Mouse (Mus musculus) Patski (cell line): Measurements from ENCODE around the gene Zc3h10. TPM values are rescaled to one million over a fixed set of nuclear protein-coding genes. Genes with fewer than 3 reads are reported as not detected.

Experiments used
- ATAC-seq: fragments of 100-300 bp; one replicate; pipeline ENCODE4 v1.8.0; 2021
- CTCF ChIA-PET: fragments of 350-600 bp; sonication (Branson Sonifier 250); formaldehyde crosslinking; loops from one replicate; lab custom pipeline; 2022; ENCODE audit warnings: inconsistent platforms; lab: Charles Lee
- POLR2A ChIA-PET: fragments of 350-600 bp; sonication (Branson Sonifier 250); formaldehyde crosslinking; loops from one replicate; lab custom pipeline; 2022; ENCODE audit warnings: antibody characterized with exemption, inconsistent platforms; lab: Charles Lee
- DNase-seq: peaks from one replicate; pipeline ENCODE4 v3.0.0-alpha.2; 2011; ENCODE audit warnings: low read depth, low spot score
- H3K27me3 ChIP-seq: fragments of 371-371 bp; one replicate; pipeline ENCODE4 v1.5.1; 2021
- CTCF ChIP-seq: fragments of 100-300 bp; IDR thresholded peaks from one replicate; pipeline ENCODE4 v1.5.1; 2021
- in situ Hi-C: fragments of 300-500 bp; cut with MboI; formaldehyde crosslinking; loops from 3 replicates; pipeline ENCODE4 v1.11.1; 2018; ENCODE audit warnings: low pct_unique_long_range_greater_than_20kb, mixed read lengths
- polyA plus RNA-seq: library from polyadenylated mRNA; unstranded; gene quantifications from one replicate; pipeline ENCODE4 v1.2.3, GENCODE M21; 2021

Gene Zc3h10
- polyA plus RNA-seq, 1 experiment from 2014 or later, result 16.8 TPM

GRCm38 (mm10) chr10:128544674-128545569 is 2.7 kb downstream of the Zc3h10 start:
- DNase-seq, result no peak
- no peaks in the 10 kb centered on the region for H3K27me3 ChIP-seq
- ChIA-PET CTCF (interaction anchor here (1.1 to 3.1 kb wide), 3 partner anchors 10 to 77 kb away, joined by 3 to 14 read pairs (median 3); no protein-coding TSS in a partner anchor), POLR2A (interaction anchor here (0.6 kb wide), 1 partner anchor 20 kb away, joined by 3 read pairs; the partner anchor contains the start of gene Esyt1)
- no peak for ATAC-seq
- no peak for TF ChIP-seq CTCF
- in situ Hi-C loops, result loop anchor here (5.0 kb wide), 1 partner anchor 67 kb away; no protein-coding TSS in a partner anchor

GRCm38 (mm10) chr10:128544151-128544657 is 3.4 kb downstream of the Zc3h10 start:
- in situ Hi-C loops, result no loop called here
- CTCF ChIA-PET, result no interaction called here
- TF ChIP-seq CTCF, result no peak
- DNase-seq (no peak), ATAC-seq (no peak)
- H3K27me3 ChIP-seq, result no peaks in the 10 kb centered on the region
- POLR2A ChIA-PET, result no interaction called here

- H3K27me3 ChIP-seq, result no peaks in the 10 kb centered on the region
- no peak for TF ChIP-seq CTCF
- DNase-seq (no peak), ATAC-seq (no peak)
- ChIA-PET CTCF (interaction anchor here (0.9 kb wide), 1 partner anchor 70 kb away, joined by 3 read pairs; no protein-coding TSS in a partner anchor), POLR2A (no interaction called here)
- in situ Hi-C loops, result no loop called here
Observed at GRCm38 (mm10) chr10:128543100-128543499, 4.5 kb downstream of the Zc3h10 start.

GRCm38 (mm10) chr10:128538340-128538870 is 9.2 kb downstream of the Zc3h10 start:
- ATAC-seq (no peak), DNase-seq (no peak)
- POLR2A ChIA-PET, result no interaction called here
- TF ChIP-seq CTCF, result no peak
- no peaks in the 10 kb centered on the region for H3K27me3 ChIP-seq
- CTCF ChIA-PET, result no interaction called here
- in situ Hi-C loops, result loop anchor here (5.0 kb wide), 1 partner anchor 76 kb away; no protein-coding TSS in a partner anchor

- ChIA-PET POLR2A (interaction anchor here (0.6 to 1.7 kb wide), 2 partner anchors 11 to 81 kb away, joined by 3 to 5 read pairs; partner anchors contain the start of gene Esyt1), CTCF (interaction anchor here (1.0 to 3.0 kb wide), 6 partner anchors 10 to 201 kb away, joined by 3 to 25 read pairs (median 6); partner anchors contain the start of genes Esyt1 and Zc3h10)
- ATAC-seq (peak; percentile 89), DNase-seq (no peak)
- peak; percentile 93 for TF ChIP-seq CTCF
- in situ Hi-C loops, result loop anchor here (5.0 kb wide), 1 partner anchor 74 kb away; no protein-coding TSS in a partner anchor
- no peaks in the 10 kb centered on the region for H3K27me3 ChIP-seq
Observed at GRCm38 (mm10) chr10:128536266-128536940, 11.2 kb downstream of the Zc3h10 start.

GRCm38 (mm10) chr10:128535624-128536265 is 11.8 kb downstream of the Zc3h10 start:
- no peak for DNase-seq
- in situ Hi-C loops, result loop anchor here (5.0 kb wide), 1 partner anchor 73 kb away; no protein-coding TSS in a partner anchor
- ChIA-PET CTCF (interaction anchor here (0.9 to 3.0 kb wide), 8 partner anchors 11 to 201 kb away, joined by 3 to 25 read pairs (median 4); partner anchors contain the start of genes Ankrd52, Esyt1 and Zc3h10), POLR2A (interaction anchor here (0.6 to 1.7 kb wide), 5 partner anchors 10 to 106 kb away, joined by 3 to 5 read pairs (median 4); partner anchors contain the start of gene Esyt1)
- no peaks in the 10 kb centered on the region for H3K27me3 ChIP-seq
- TF ChIP-seq CTCF, result no peak
- ATAC-seq, result peak; percentile 11

GRCm38 (mm10) chr10:128535206-128535605 is 12.4 kb downstream of the Zc3h10 start:
- no peak for ATAC-seq
- no peak for TF ChIP-seq CTCF
- ChIA-PET CTCF (interaction anchor here (0.9 to 3.0 kb wide), 8 partner anchors 10 to 182 kb away, joined by 3 to 25 read pairs (median 4); partner anchors contain the start of genes Ankrd52, Esyt1, Myl6 and Zc3h10), POLR2A (interaction anchor here (0.7 to 1.7 kb wide), 4 partner anchors 10 to 105 kb away, joined by 3 to 5 read pairs (median 4); partner anchors contain the start of gene Esyt1)
- no peaks in the 10 kb centered on the region for H3K27me3 ChIP-seq
- no peak for DNase-seq
- in situ Hi-C loops, result loop anchor here (5.0 kb wide), 1 partner anchor 73 kb away; no protein-coding TSS in a partner anchor

GRCm38 (mm10) chr10:128526366-128527356 is 20.9 kb downstream of the Zc3h10 start:
- no peak for TF ChIP-seq CTCF
- no peak for ATAC-seq
- DNase-seq, result no peak
- H3K27me3 ChIP-seq, result no peaks in the 10 kb centered on the region
- CTCF ChIA-PET, result interaction anchor here (1.0 to 4.9 kb wide), 8 partner anchors 8 to 150 kb away, joined by 3 to 25 read pairs (median 6); no protein-coding TSS in a partner anchor
- POLR2A ChIA-PET, result interaction anchor here (1.0 to 2.8 kb wide), 4 partner anchors 9 to 36 kb away, joined by 3 to 11 read pairs (median 4); partner anchors contain the start of gene Myl6
- in situ Hi-C loops, result no loop called here
